Mouse (Mus musculus) heart, embryonic 10.5 days (tissue): ENCODE measurements around the gene Fbxo40. TPM values are rescaled to one million over a fixed set of nuclear protein-coding genes. Genes with fewer than 3 reads are reported as not detected.

Experiments
- DNase-seq: peaks from one replicate; pipeline ENCODE4 v3.0.0-alpha.2; 2017; ENCODE audit warnings: low spot score
- H3K27ac ChIP-seq: fragments of 300-500 bp; sonication (generic); 2 replicates; pipeline ENCODE4 v1.5.1; 2016; ENCODE audit warnings: mild to moderate bottlenecking
- H3K27me3 ChIP-seq: fragments of 300-500 bp; sonication (generic); 2 replicates; pipeline ENCODE4 v1.6.1; 2016; ENCODE audit warnings: mild to moderate bottlenecking; ENCODE audit not compliant: poor library complexity, insufficient read depth, severe bottlenecking
- H3K36me3 ChIP-seq: fragments of 300-500 bp; sonication (generic); 2 replicates; pipeline ENCODE4 v1.6.1; 2016; ENCODE audit warnings: mild to moderate bottlenecking, moderate library complexity
- H3K4me1 ChIP-seq: fragments of 300-500 bp; sonication (generic); 2 replicates; pipeline ENCODE4 v1.6.1; 2016; ENCODE audit warnings: mild to moderate bottlenecking
- H3K4me3 ChIP-seq: fragments of 300-500 bp; sonication (generic); 2 replicates; pipeline ENCODE4 v1.5.1; 2016; ENCODE audit warnings: mild to moderate bottlenecking, moderate library complexity
- H3K9me3 ChIP-seq: fragments of 300-500 bp; sonication (generic); 2 replicates; pipeline ENCODE4 v1.6.1; 2016; ENCODE audit warnings: mild to moderate bottlenecking, moderate library complexity
- WGBS: fragments of 180-500 bp; shearing (Covaris S2); methylation state at CpG from one replicate; pipeline ENCODE4 v1.1.7; 2016; 5-methylcytosine and 5-hydroxymethylcytosine counted together
- polyA plus RNA-seq: library from polyadenylated mRNA; unstranded; fragments of >200 nt; fragmentation: Nextera tagmentation; extraction: Ambion mirVana; gene quantifications from 2 replicates; pipeline ENCODE4 v1.2.1, GENCODE M21; 2016

The Fbxo40 gene
- polyA plus RNA-seq, 1 experiment from 2014 or later: 3.7 TPM

GRCm38 (mm10) chr16:36941137-36941727, 49.0 kb downstream of the Fbxo40 start:
- Histone ChIP-seq H3K36me3 (no peaks in the 10 kb centered on the region), H3K9me3 (no peaks in the 10 kb centered on the region), H3K4me3 (no peak overlapping the region), H3K4me1 (no peaks in the 10 kb centered on the region), H3K27me3 (no peaks in the 10 kb centered on the region), H3K27ac (no peak overlapping the region)
- no peak for DNase-seq
- 68% methylated on average over 6 of the region's 6 CpGs for WGBS

GRCm38 (mm10) chr16:36935814-36936213, 54.5 kb downstream of the Fbxo40 start:
- whole genome bisulfite sequencing: 85% methylated on average over 3 of the region's 3 CpGs
- Histone ChIP-seq H3K4me3 (no peak overlapping the region), H3K36me3 (peaks cover 24% of the 10 kb centered on the region), H3K27me3 (no peaks in the 10 kb centered on the region), H3K4me1 (no peaks in the 10 kb centered on the region), H3K27ac (no peak overlapping the region), H3K9me3 (no peaks in the 10 kb centered on the region)
- DNase-seq: no peak

DNA sequence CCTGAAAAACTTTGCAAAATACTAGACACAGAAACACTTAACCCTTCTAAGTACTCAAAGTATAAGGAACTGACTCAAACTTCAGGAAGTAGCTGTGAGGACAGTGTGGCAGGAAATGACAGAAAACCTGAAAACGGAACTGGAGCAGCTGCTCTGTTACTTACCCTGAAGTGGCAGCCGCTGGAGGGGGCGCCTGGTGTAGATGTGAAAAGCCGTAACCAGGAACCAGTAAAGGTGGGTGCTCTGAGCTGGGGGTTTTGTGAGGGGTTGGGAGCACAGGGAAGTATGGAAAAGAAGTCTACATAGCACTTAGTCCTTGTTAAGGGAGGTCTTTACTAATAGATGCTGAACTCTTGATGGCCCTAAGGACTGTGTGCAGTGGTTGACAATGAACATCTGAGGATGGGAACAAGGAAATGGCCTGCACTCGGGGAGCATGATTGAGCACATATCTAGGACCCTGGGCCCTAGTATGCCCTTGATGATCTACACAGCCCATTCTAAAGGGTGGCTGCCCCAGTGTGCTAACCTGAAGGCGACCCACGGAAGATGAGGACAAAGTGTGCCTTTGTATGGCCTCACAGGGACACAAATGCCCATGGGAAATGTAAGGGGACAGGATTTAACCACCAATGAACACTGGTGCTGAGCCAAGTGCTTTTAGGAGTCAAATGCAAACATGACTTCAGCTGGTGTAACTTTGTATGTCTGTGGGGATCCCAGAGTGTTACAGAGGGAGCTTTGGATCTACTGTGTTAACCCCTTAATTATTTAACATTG, 55.2 kb downstream of the Fbxo40 start, which contains the start of gene Hcls1:
Hcls1 (plus strand) TSS at position 143 of the 780 bp plus-strand sequence.
- Histone ChIP-seq H3K36me3 (peaks cover 31% of the 10 kb centered on the region), H3K4me3 (no peak within 1 kb of the TSS), H3K4me1 (no peaks in the 10 kb centered on the region), H3K27ac (peak within 1 kb of the TSS; percentile 7; the same call in 1 of the 2 replicates), H3K9me3 (no peaks in the 10 kb centered on the region), H3K27me3 (no peaks in the 10 kb centered on the region)
- no peak for DNase-seq
- 69% methylated on average over 7 of the region's 7 CpGs for WGBS

DNA sequence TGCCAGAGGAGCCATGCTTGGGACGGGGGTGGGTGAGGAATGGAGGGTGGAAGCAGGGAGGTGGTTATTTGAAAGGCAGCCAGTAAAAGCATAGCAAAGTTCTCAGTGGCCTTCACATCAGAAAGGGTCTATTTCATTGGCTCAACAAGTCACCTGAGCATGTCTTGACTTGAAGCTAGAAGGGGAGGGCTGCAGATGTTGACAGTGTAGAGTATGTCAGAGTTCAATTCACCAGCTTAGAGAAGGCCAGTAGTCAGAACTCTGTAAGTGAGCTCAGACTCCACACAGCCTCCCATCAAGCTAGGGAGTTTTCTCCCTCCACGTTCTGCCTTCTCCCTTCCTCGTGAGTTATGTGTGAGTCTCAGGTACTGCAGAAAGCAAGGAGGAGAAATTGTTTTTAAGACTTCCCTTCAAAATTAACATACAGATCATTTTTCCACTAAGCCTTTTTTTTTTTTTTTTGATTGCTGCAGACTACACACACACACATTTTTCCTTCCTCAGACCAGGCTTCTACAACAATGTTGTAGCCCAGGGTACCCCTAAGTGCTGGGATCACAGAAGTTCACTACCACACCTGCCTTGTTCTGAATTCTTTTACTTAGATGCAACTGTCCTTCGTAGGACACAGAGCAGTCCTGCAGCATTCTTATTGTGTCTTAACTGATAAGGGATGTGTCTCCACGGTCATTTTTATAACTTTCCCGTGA, 56.0 kb downstream of the Fbxo40 start:
- no peak for DNase-seq
- Histone ChIP-seq H3K4me1 (no peaks in the 10 kb centered on the region), H3K36me3 (peaks cover 39% of the 10 kb centered on the region), H3K27me3 (no peaks in the 10 kb centered on the region), H3K27ac (no peak overlapping the region), H3K4me3 (no peak overlapping the region), H3K9me3 (no peaks in the 10 kb centered on the region)
- WGBS: 56% methylated on average over 6 of the region's 6 CpGs

GRCm38 (mm10) chr16:36932546-36932945, 57.7 kb downstream of the Fbxo40 start:
- Histone ChIP-seq H3K27ac (no peak overlapping the region), H3K4me1 (no peaks in the 10 kb centered on the region), H3K27me3 (no peaks in the 10 kb centered on the region), H3K36me3 (peaks cover 56% of the 10 kb centered on the region), H3K9me3 (no peaks in the 10 kb centered on the region), H3K4me3 (no peak overlapping the region)
- 86% methylated on average over 6 of the region's 6 CpGs for WGBS
- DNase-seq: no peak

- Histone ChIP-seq H3K4me3 (no peak overlapping the region), H3K9me3 (no peaks in the 10 kb centered on the region), H3K27me3 (no peaks in the 10 kb centered on the region), H3K27ac (no peak overlapping the region), H3K36me3 (peaks cover 62% of the 10 kb centered on the region), H3K4me1 (no peaks in the 10 kb centered on the region)
- 90% methylated on average over 3 of the region's 3 CpGs for WGBS
- DNase-seq: no peak
Measured at GRCm38 (mm10) chr16:36931976-36932375, 58.3 kb downstream of the Fbxo40 start.

- Histone ChIP-seq H3K27ac (no peak overlapping the region), H3K4me1 (no peaks in the 10 kb centered on the region), H3K9me3 (no peaks in the 10 kb centered on the region), H3K36me3 (peaks cover 68% of the 10 kb centered on the region), H3K27me3 (no peaks in the 10 kb centered on the region), H3K4me3 (no peak overlapping the region)
- 83% methylated on average over 10 of the region's 10 CpGs for WGBS
- no peak for DNase-seq
Measured at GRCm38 (mm10) chr16:36931381-36931780, 58.9 kb downstream of the Fbxo40 start.

GRCm38 (mm10) chr16:36930231-36931136, 59.8 kb downstream of the Fbxo40 start:
- no peak overlapping the region for H3K4me3 ChIP-seq
- no peak for DNase-seq
- no peaks in the 10 kb centered on the region for H3K9me3 ChIP-seq
- H3K27ac ChIP-seq: no peak overlapping the region
- peaks cover 77% of the 10 kb centered on the region for H3K36me3 ChIP-seq
- no peaks in the 10 kb centered on the region for H3K27me3 ChIP-seq
- 64% methylated on average over 11 of the region's 11 CpGs for WGBS
- no peaks in the 10 kb centered on the region for H3K4me1 ChIP-seq

DNA sequence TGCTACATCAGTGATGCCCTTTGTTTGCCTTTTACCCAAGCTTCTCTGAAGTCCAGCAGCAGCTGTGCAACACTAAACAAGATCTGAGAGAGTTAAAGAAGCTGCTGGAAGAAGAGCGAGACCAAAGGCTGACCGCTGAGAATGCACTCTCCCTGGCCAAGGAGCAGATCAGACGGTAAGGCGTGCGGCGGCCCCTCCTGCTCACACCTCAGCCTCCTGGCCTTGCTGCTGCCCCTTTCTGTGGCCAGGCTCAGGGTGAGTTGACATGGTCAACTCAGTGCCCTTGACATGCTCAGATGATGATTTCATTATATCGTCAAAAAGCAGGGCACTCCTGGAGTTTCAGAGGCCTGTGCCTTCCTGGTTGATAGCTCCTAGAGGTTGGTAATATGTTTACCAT, 61.1 kb downstream of the Fbxo40 start:
- 94% methylated on average over 7 of the region's 7 CpGs for WGBS
- Histone ChIP-seq H3K27ac (no peak overlapping the region), H3K4me1 (no peaks in the 10 kb centered on the region), H3K27me3 (no peaks in the 10 kb centered on the region), H3K4me3 (no peak overlapping the region), H3K36me3 (peaks cover 88% of the 10 kb centered on the region), H3K9me3 (no peaks in the 10 kb centered on the region)
- DNase-seq: no peak

DNA sequence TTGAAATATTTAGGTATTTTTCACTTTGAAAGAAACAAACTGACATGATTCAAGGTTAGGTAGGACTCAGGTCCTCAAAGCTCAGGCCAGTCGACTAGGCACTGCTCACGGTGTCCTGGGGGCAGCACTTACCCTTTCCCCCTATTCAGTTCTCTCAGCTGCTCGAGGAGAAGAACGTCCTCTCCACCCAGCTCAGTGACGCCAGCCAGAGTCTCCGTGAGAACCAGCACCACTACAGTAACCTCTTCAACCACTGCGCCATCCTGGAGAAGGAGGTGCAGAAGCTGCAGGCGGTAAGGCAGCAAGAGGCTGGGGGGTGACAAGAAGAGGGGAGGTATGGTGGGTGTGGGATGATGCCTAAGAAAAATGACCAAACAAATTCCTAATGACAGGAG, 62.2 kb downstream of the Fbxo40 start:
- H3K36me3 ChIP-seq: peaks cover 93% of the 10 kb centered on the region
- no peaks in the 10 kb centered on the region for H3K27me3 ChIP-seq
- no peak overlapping the region for H3K4me3 ChIP-seq
- H3K27ac ChIP-seq: no peak overlapping the region
- H3K4me1 ChIP-seq: no peaks in the 10 kb centered on the region
- H3K9me3 ChIP-seq: no peaks in the 10 kb centered on the region
- no peak for DNase-seq
- 90% methylated on average over 8 of the region's 8 CpGs for WGBS

- no peak overlapping the region for H3K27ac ChIP-seq
- H3K9me3 ChIP-seq: no peaks in the 10 kb centered on the region
- peaks cover 90% of the 10 kb centered on the region for H3K36me3 ChIP-seq
- H3K4me3 ChIP-seq: no peak overlapping the region
- 80% methylated on average over 10 of the region's 10 CpGs for WGBS
- no peak for DNase-seq
- H3K4me1 ChIP-seq: no peaks in the 10 kb centered on the region
- H3K27me3 ChIP-seq: no peaks in the 10 kb centered on the region
Measured at GRCm38 (mm10) chr16:36927495-36928105, 62.7 kb downstream of the Fbxo40 start.
